Mouse (Mus musculus) megakaryocyte, embryonic 14.5 days (primary cell): ENCODE measurements around the gene Stat5a.

ENCODE experiments used
- FLI1 ChIP-seq: IDR thresholded peaks from 2 replicates; pipeline ENCODE4 v1.6.1; 2012; ENCODE audit warnings: low read length, inconsistent platforms, mixed read lengths
- GATA1 ChIP-seq: IDR thresholded peaks from 3 replicates; pipeline ENCODE4 v1.6.1; 2012; ENCODE audit warnings: mixed read lengths, low read length, inconsistent platforms, borderline replicate concordance

- TF ChIP-seq GATA1: no peak; the same call in 2 of the 3 replicates
- no peak for TF ChIP-seq FLI1
Observed at GRCm38 (mm10) chr11:100891256-100892123, 32.3 kb downstream of the Stat5a start.
